Mouse (Mus musculus): ENCODE data around the gene Wdr93.

DNA sequence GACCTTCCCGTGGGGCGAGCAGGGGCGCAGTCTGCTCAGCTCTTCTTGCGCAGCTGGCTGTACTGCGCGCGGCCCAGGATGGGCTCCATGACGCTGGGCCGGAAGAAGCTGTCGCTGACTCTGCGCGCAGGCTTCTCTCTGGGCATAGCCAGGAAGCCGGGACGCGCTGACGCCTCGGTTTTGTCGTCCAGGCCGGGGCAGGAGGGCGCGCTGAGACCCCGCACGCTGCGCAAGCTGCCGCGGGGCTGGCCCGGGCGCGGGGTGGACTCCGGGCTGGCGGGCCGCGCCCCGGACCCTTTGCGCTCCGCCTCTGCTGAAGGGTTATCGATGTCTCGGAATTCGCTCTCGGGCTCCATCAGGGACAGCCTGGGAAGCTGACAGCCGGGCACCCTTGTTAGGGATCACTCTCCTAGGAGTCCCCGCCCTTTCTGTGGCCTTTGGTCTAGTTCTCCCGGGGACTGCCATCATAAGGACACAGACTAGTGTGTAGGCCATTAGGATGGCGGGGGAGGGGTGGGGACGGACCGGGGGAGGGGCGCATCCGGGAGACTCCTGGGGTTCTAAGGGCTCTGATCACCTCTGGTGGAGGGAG, 21.5 kb upstream of the Wdr93 start:
- TF ChIP-seq CTCF (IDR thresholded peaks at IDR 0.05; ENCODE audit: control insufficient read depth, insufficient read depth, insufficient read length) (no peak), MAX (IDR thresholded peaks at IDR 0.05) (no peak), MYOD1 (IDR thresholded peaks at IDR 0.05; ENCODE audit: control insufficient read depth, insufficient read length, low read depth) (no peak), USF1 (IDR thresholded peaks at IDR 0.05; ENCODE audit: low read depth) (no peak), CEBPB (IDR thresholded peaks at IDR 0.05; ENCODE audit: low read depth) (no peak), MYOG (IDR thresholded peaks at IDR 0.05; ENCODE audit: control insufficient read depth, extremely low read depth, insufficient read length) (no peak)
